Mouse (Mus musculus): ENCODE results near the gene Olfr1393. TPM values are rescaled to one million over a fixed set of nuclear protein-coding genes. Genes with fewer than 3 reads are reported as not detected.

Olfr1393 gene
- total RNA-seq, 1 experiment, result not detected

GRCm38 (mm10) chr11:49245634-49246415 is 32.3 kb upstream of the Olfr1393 start:
- no peak for DNase-seq (ENCODE audit: low read depth, low spot score)
- Histone ChIP-seq H3K4me3 (ENCODE audit: insufficient read depth in 1 of 2, low read depth in 1 of 2, low read length in 2 of 2, poor library complexity in 1 of 2, severe bottlenecking in 1 of 2) (peak overlapping the region; percentile 50 to 56), H3K9me3 (ENCODE audit: control insufficient read depth, insufficient read depth, low read depth, low read length) (no peaks in the 10 kb centered on the region), H3K27ac (ENCODE audit: insufficient read depth, low read depth, low read length, poor library complexity, severe bottlenecking) (no peak overlapping the region), H3K9ac (ENCODE audit: insufficient read depth, low read depth, low read length, poor library complexity, severe bottlenecking) (peak overlapping the region; percentile 31; the same call in 1 of the 2 replicates), H3K4me1 (ENCODE audit: control insufficient read depth in 2 of 2, insufficient read depth in 2 of 2, low read length in 2 of 2, poor library complexity in 1 of 2) (peaks cover 4 to 11% of the 10 kb centered on the region in 2 experiments; a peak in 3 of 4 replicates), H3K36me3 (ENCODE audit: control insufficient read depth, insufficient read depth, low read length, poor library complexity, severe bottlenecking) (no peaks in the 10 kb centered on the region)
- TF ChIP-seq HCFC1 (IDR thresholded peaks at IDR 0.05; ENCODE audit: borderline replicate concordance, insufficient read depth, low read length) (no peak), MAFK (IDR thresholded peaks at IDR 0.05; ENCODE audit: insufficient read depth, low read depth, low read length) (no peak), CHD2 (IDR thresholded peaks at IDR 0.05; ENCODE audit: low read depth, low read length) (no peak), ZNF384 (IDR thresholded peaks at IDR 0.05; ENCODE audit: low read depth, low read length) (no peak), ZC3H11A (IDR thresholded peaks at IDR 0.05; ENCODE audit: borderline replicate concordance, low read depth, low read length) (no peak)
- in situ Hi-C loops (cut with MboI; ENCODE audit: low sequenced_read_pairs in 2 of 2, unreplicated experiment in 2 of 2), result no loop called here

- Histone ChIP-seq H3K36me3 (ENCODE audit: control insufficient read depth, insufficient read depth, low read length, poor library complexity, severe bottlenecking) (no peaks in the 10 kb centered on the region), H3K27ac (ENCODE audit: insufficient read depth, low read depth, low read length, poor library complexity, severe bottlenecking) (no peak overlapping the region), H3K9ac (ENCODE audit: insufficient read depth, low read depth, low read length, poor library complexity, severe bottlenecking) (no peak overlapping the region), H3K9me3 (ENCODE audit: control insufficient read depth, insufficient read depth, low read depth, low read length) (no peaks in the 10 kb centered on the region), H3K4me3 (ENCODE audit: insufficient read depth in 1 of 2, low read depth in 1 of 2, low read length in 2 of 2, poor library complexity in 1 of 2, severe bottlenecking in 1 of 2) (no peak overlapping the region), H3K4me1 (ENCODE audit: control insufficient read depth in 2 of 2, insufficient read depth in 2 of 2, low read length in 2 of 2, poor library complexity in 1 of 2) (peaks cover 4 to 11% of the 10 kb centered on the region in 2 experiments)
- TF ChIP-seq HCFC1 (IDR thresholded peaks at IDR 0.05; ENCODE audit: borderline replicate concordance, insufficient read depth, low read length) (no peak), CHD2 (IDR thresholded peaks at IDR 0.05; ENCODE audit: low read depth, low read length) (no peak), ZC3H11A (IDR thresholded peaks at IDR 0.05; ENCODE audit: borderline replicate concordance, low read depth, low read length) (no peak), ZNF384 (IDR thresholded peaks at IDR 0.05; ENCODE audit: low read depth, low read length) (no peak), MAFK (IDR thresholded peaks at IDR 0.05; ENCODE audit: insufficient read depth, low read depth, low read length) (no peak)
- in situ Hi-C loops (cut with MboI; ENCODE audit: low sequenced_read_pairs in 2 of 2, unreplicated experiment in 2 of 2), result no loop called here
- DNase-seq (ENCODE audit: low read depth, low spot score), result no peak
Observed at GRCm38 (mm10) chr11:49246523-49246922, 31.6 kb upstream of the Olfr1393 start.

DNA sequence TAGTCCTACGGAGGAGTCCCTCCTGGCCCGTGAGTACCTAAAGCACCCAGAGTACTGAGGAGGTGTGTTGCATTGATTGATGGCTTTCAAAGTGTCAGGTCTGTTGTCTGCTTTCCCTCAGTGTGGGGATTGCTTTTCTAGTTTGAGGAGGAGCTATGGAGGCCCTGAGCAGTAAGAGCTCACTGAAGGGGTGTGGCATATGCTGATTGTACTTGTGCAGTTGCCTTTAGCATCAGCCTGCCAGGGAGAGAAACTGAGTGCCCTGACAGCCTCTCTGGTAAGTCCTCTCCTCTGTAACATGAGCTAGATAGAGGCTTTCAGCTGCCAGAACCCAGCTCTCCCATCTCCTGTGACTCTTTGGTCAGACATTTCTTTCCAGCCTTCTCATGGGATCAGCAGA is 30.8 kb upstream of the Olfr1393 start:
- Histone ChIP-seq H3K4me1 (ENCODE audit: control insufficient read depth in 2 of 2, insufficient read depth in 2 of 2, low read length in 2 of 2, poor library complexity in 1 of 2) (peaks cover 4 to 11% of the 10 kb centered on the region in 2 experiments), H3K4me3 (ENCODE audit: insufficient read depth in 1 of 2, low read depth in 1 of 2, low read length in 2 of 2, poor library complexity in 1 of 2, severe bottlenecking in 1 of 2) (no peak overlapping the region), H3K9ac (ENCODE audit: insufficient read depth, low read depth, low read length, poor library complexity, severe bottlenecking) (no peak overlapping the region), H3K36me3 (ENCODE audit: control insufficient read depth, insufficient read depth, low read length, poor library complexity, severe bottlenecking) (no peaks in the 10 kb centered on the region), H3K27ac (ENCODE audit: insufficient read depth, low read depth, low read length, poor library complexity, severe bottlenecking) (no peak overlapping the region), H3K9me3 (ENCODE audit: control insufficient read depth, insufficient read depth, low read depth, low read length) (no peaks in the 10 kb centered on the region)
- in situ Hi-C loops (cut with MboI; ENCODE audit: low sequenced_read_pairs in 2 of 2, unreplicated experiment in 2 of 2), result no loop called here
- DNase-seq (ENCODE audit: low read depth, low spot score), result no peak
- no peak for TF ChIP-seq ZC3H11A (IDR thresholded peaks at IDR 0.05; ENCODE audit: borderline replicate concordance, low read depth, low read length)
- no peak for TF ChIP-seq MAFK (IDR thresholded peaks at IDR 0.05; ENCODE audit: insufficient read depth, low read depth, low read length)
- no peak for TF ChIP-seq ZNF384 (IDR thresholded peaks at IDR 0.05; ENCODE audit: low read depth, low read length)
- no peak for TF ChIP-seq HCFC1 (IDR thresholded peaks at IDR 0.05; ENCODE audit: borderline replicate concordance, insufficient read depth, low read length)
- TF ChIP-seq CHD2 (IDR thresholded peaks at IDR 0.05; ENCODE audit: low read depth, low read length), result no peak

- TF ChIP-seq ZNF384 (IDR thresholded peaks at IDR 0.05; ENCODE audit: low read depth, low read length) (no peak), ZC3H11A (IDR thresholded peaks at IDR 0.05; ENCODE audit: borderline replicate concordance, low read depth, low read length) (no peak), MAFK (IDR thresholded peaks at IDR 0.05; ENCODE audit: insufficient read depth, low read depth, low read length) (no peak), CHD2 (IDR thresholded peaks at IDR 0.05; ENCODE audit: low read depth, low read length) (no peak), HCFC1 (IDR thresholded peaks at IDR 0.05; ENCODE audit: borderline replicate concordance, insufficient read depth, low read length) (no peak)
- no peak for DNase-seq (ENCODE audit: low read depth, low spot score)
- H3K4me1 ChIP-seq (ENCODE audit: control insufficient read depth in 2 of 2, insufficient read depth in 2 of 2, low read length in 2 of 2, poor library complexity in 1 of 2), result peaks cover 4 to 11% of the 10 kb centered on the region in 2 experiments
- H3K27ac ChIP-seq (ENCODE audit: insufficient read depth, low read depth, low read length, poor library complexity, severe bottlenecking), result no peak overlapping the region
- no peaks in the 10 kb centered on the region for H3K9me3 ChIP-seq (ENCODE audit: control insufficient read depth, insufficient read depth, low read depth, low read length)
- in situ Hi-C loops (cut with MboI; ENCODE audit: low sequenced_read_pairs in 2 of 2, unreplicated experiment in 2 of 2), result no loop called here
- no peaks in the 10 kb centered on the region for H3K36me3 ChIP-seq (ENCODE audit: control insufficient read depth, insufficient read depth, low read length, poor library complexity, severe bottlenecking)
- H3K9ac ChIP-seq (ENCODE audit: insufficient read depth, low read depth, low read length, poor library complexity, severe bottlenecking), result no peak overlapping the region
- H3K4me3 ChIP-seq (ENCODE audit: insufficient read depth in 1 of 2, low read depth in 1 of 2, low read length in 2 of 2, poor library complexity in 1 of 2, severe bottlenecking in 1 of 2), result no peak overlapping the region
Observed at GRCm38 (mm10) chr11:49248226-49248973, 29.7 kb upstream of the Olfr1393 start.
